18 mouse cellular contexts compared by ENCODE assay signal in genomic region chr6:91044628-91045331, GRCm38 (mm10). TPM values are rescaled to one million over a fixed set of nuclear protein-coding genes. Genes with fewer than 3 reads are reported as not detected.
DNase-seq lines count a peak whose midpoint lies in the region; ATAC-seq and TF ChIP-seq lines count a peak whose summit lies in the region.
"Had no signal": no experiment of that assay in that cellular context is flagged by ENCODE, and none has a peak within 500 bp of the region (broad histone marks: within the 10 kb centered on the region; RNA-seq: fewer than 3 reads in every experiment).

No protein-coding gene starts in this region.

- H3K27ac ChIP-seq in heart, embryonic 11.5 days (ENCODE audit: low read depth, low read length): peak overlapping the region; percentile 54
- 0 out of 2 replicates have a peak overlapping the region, but pooled peaks have one; percentile 7 for H3K27ac ChIP-seq in limb, embryonic 12.5 days
- H3K27ac ChIP-seq: forebrain, embryonic 15.5 days; hindbrain, postnatal 0 days; kidney, postnatal 0 days; lung, embryonic 15.5 days; midbrain, embryonic 13.5 days had no signal

- H3K4me2 ChIP-seq in heart, embryonic 11.5 days: peak overlapping the region; percentile 27; the same call in 1 of the 2 replicates
- H3K4me2 ChIP-seq in limb, embryonic 12.5 days: no peak overlapping the region
- H3K4me2 ChIP-seq: forebrain, embryonic 15.5 days; lung, embryonic 15.5 days; midbrain, embryonic 13.5 days had no signal

- no peak for TF ChIP-seq CTCF in Patski (IDR thresholded peaks at IDR 0.05)

- intact Hi-C loops in heart, postnatal 14 days (cut with DNase I): no loop called here

- CTCF ChIA-PET in Patski (lab: Charles Lee): interaction anchor here (1.0 to 1.8 kb wide), 6 partner anchors 11 to 307 kb away, joined by 3 to 13 read pairs (median 5); no protein-coding TSS in a partner anchor

- ATAC-seq in heart, embryonic 11.5 days (replicated peaks; ENCODE audit: insufficient number of reproducible peaks, low FRiP score, low TSS enrichment): peak; percentile 76
- peak; percentile 63 for ATAC-seq in Patski
- peak; percentile 61; the same call in 1 of the 2 replicates for ATAC-seq in limb, embryonic 12.5 days (ENCODE audit: insufficient number of reproducible peaks, insufficient read depth, low FRiP score, low TSS enrichment, low read depth)
- ATAC-seq: forebrain, embryonic 15.5 days; hindbrain, postnatal 0 days; midbrain, embryonic 13.5 days had no signal

- POLR2A ChIA-PET in Patski (lab: Charles Lee): interaction anchor here (0.7 kb wide), 1 partner anchor 24 kb away, joined by 3 read pairs; no protein-coding TSS in a partner anchor

- H3K4me1 ChIP-seq in heart, embryonic 11.5 days (ENCODE audit: control insufficient read depth, insufficient read depth, low read length): peaks cover 43% of the 10 kb centered on the region
- H3K4me1 ChIP-seq in limb, embryonic 12.5 days (replicated peaks): peaks cover 14% of the 10 kb centered on the region
- H3K4me1 ChIP-seq: forebrain, embryonic 15.5 days; lung, embryonic 15.5 days had no signal

- in situ Hi-C loops in Patski (cut with MboI; ENCODE audit: low pct_unique_long_range_greater_than_20kb): no loop called here

- H3K9me3 ChIP-seq in heart, embryonic 11.5 days (replicated peaks; ENCODE audit: control insufficient read depth, low read length): no peaks in the 10 kb centered on the region
- H3K9me3 ChIP-seq in limb, embryonic 12.5 days: no peaks in the 10 kb centered on the region
- H3K9me3 ChIP-seq: forebrain, embryonic 15.5 days; G1E; lung, embryonic 15.5 days; midbrain, embryonic 13.5 days had no signal

- peaks cover 6% of the 10 kb centered on the region; the same call in 1 of the 2 replicates for H3K27me3 ChIP-seq in heart, embryonic 11.5 days (ENCODE audit: control insufficient read depth, insufficient read depth, low read length)
- no peaks in the 10 kb centered on the region for H3K27me3 ChIP-seq in Patski
- H3K27me3 ChIP-seq in limb, embryonic 12.5 days: no peaks in the 10 kb centered on the region
- H3K27me3 ChIP-seq: forebrain, embryonic 15.5 days; lung, embryonic 15.5 days; midbrain, embryonic 13.5 days had no signal

- H3K36me3 ChIP-seq in heart, embryonic 11.5 days (ENCODE audit: control insufficient read depth, insufficient read depth, low read length): no peaks in the 10 kb centered on the region
- no peaks in the 10 kb centered on the region for H3K36me3 ChIP-seq in limb, embryonic 12.5 days
- H3K36me3 ChIP-seq: lung, embryonic 15.5 days had no signal

- H3K9ac ChIP-seq in heart, embryonic 11.5 days (ENCODE audit: low read depth, low read length): no peak overlapping the region
- H3K9ac ChIP-seq in limb, embryonic 12.5 days (replicated peaks): no peak overlapping the region; the same call in 1 of the 2 replicates
- H3K9ac ChIP-seq: forebrain, embryonic 15.5 days; lung, embryonic 15.5 days; midbrain, embryonic 13.5 days had no signal

- 34% methylated on average over 6 of the region's 6 CpGs for WGBS in heart, embryonic 11.5 days (ENCODE audit: insufficient replicate concordance)
- 32% methylated on average over 6 of the region's 6 CpGs for WGBS in limb, embryonic 12.5 days

- DNase-seq in heart, postnatal 14 days: no peak
- no peak for DNase-seq in Patski (ENCODE audit: low read depth, low spot score)
- DNase-seq in forelimb bud, embryonic 11.5 days (ENCODE audit: low read depth, low spot score): peak; percentile 62
- DNase-seq in adrenal gland, postnatal 4 days (ENCODE audit: low spot score in 2 of 2): no peak
- DNase-seq in adrenal gland, adult 18-20 months (ENCODE audit: low spot score in 2 of 2): no peak
- DNase-seq in right cerebral cortex, postnatal 25 days: no peak
- DNase-seq: cerebellum, adult 2 months; gastrocnemius, postnatal 14 days; left cerebral cortex, postnatal 4 days; thymus, postnatal 4 days had no signal

- no peak overlapping the region for H3K4me3 ChIP-seq in heart, embryonic 11.5 days (ENCODE audit: low read depth, low read length)
- no peak overlapping the region for H3K4me3 ChIP-seq in limb, embryonic 12.5 days (replicated peaks)
- H3K4me3 ChIP-seq: forebrain, embryonic 15.5 days; lung, embryonic 15.5 days; midbrain, embryonic 13.5 days had no signal

RNA-seq across cellular contexts. Expression of gene Iqsec1, which starts 56.3 kb away (rescaled TPM):
- 17.7 and 18.1 TPM in 2 replicates for polyA plus RNA-seq in heart, embryonic 11.5 days (2014; fragmentation: Nextera tagmentation; extraction: Ambion mirVana)
- total RNA-seq in heart, postnatal 14 days (2021): 100 to 1,000 TPM; 108 to 109 TPM
- polyA plus RNA-seq in Patski (2021): 120 TPM
- 8.9 and 9.8 TPM in 2 replicates for polyA plus RNA-seq in limb, embryonic 12.5 days (2016; fragmentation: Nextera tagmentation; extraction: Ambion mirVana)
- 10 to 100 TPM; 90.0 to 95.0 TPM for total RNA-seq in adrenal gland, postnatal 4 days (2021)
- 100 to 1,000 TPM; 112 to 113 TPM for total RNA-seq in adrenal gland, adult 18-20 months (2021)
